Mouse (Mus musculus) adrenal gland, postnatal 4 days (tissue): ENCODE data around the gene Ms4a8a. TPM values are rescaled to one million over a fixed set of nuclear protein-coding genes. Genes with fewer than 3 reads are reported as not detected.
A peak's percentile ranks its signal among the peaks of the same experiment; 100 is the strongest.
"Not testable (repeated sequence)": the region's sequence is repeated elsewhere in the genome, so short reads cannot be mapped to it uniquely, and the experiment has no call there.

Experiments
- DNase-seq, 2 experiments: peaks; one replicate each; pipeline ENCODE4 v3.0.0; 2021 to 2022; ENCODE audit warnings: low spot score in 2 of 2, mixed read lengths in 2 of 2
- long read RNA-seq, 2 experiments: library from polyadenylated mRNA; stranded (forward); transcript quantifications; one replicate each; pipeline ENCODE4 v2.0.0; 2021
- total RNA-seq, 2 experiments: library from RNA; stranded (reverse); gene quantifications; 2 replicates each; pipeline ENCODE4 v1.2.3; 2021

Gene Ms4a8a
- total RNA-seq: 1 to 10 TPM; 1.1 to 1.5 TPM
- long read RNA-seq, experiment 1: 0 reads
- long read RNA-seq, experiment 2, partial matches to known transcripts: 0 of 1 reads
- long read RNA-seq, experiment 2, other reads (novel, unspliced or antisense): 0 of 1 reads

GRCm38 (mm10) chr19:11080934-11081333, at the start of gene Ms4a8a:
Ms4a8a (minus strand) TSS chr19:11081102.
- DNase-seq: no peak

- DNase-seq: no peak
Measured at GRCm38 (mm10) chr19:11129702-11130101, 48.8 kb upstream of the Ms4a8a start.

- DNase-seq: not testable (repeated sequence)
Measured at GRCm38 (mm10) chr19:11121016-11121420, 40.1 kb upstream of the Ms4a8a start.

GRCm38 (mm10) chr19:11119338-11119737, 38.4 kb upstream of the Ms4a8a start:
- no peak for DNase-seq

- no peak for DNase-seq
Measured at GRCm38 (mm10) chr19:11107746-11108145, 26.8 kb upstream of the Ms4a8a start.

GRCm38 (mm10) chr19:11101880-11102279, 21.0 kb upstream of the Ms4a8a start:
- no peak for DNase-seq

GRCm38 (mm10) chr19:11098401-11098800, 17.5 kb upstream of the Ms4a8a start:
- no peak for DNase-seq

- DNase-seq: not testable (repeated sequence)
Measured at GRCm38 (mm10) chr19:11092131-11092530, 11.2 kb upstream of the Ms4a8a start.

GRCm38 (mm10) chr19:11070364-11070763, 10.5 kb downstream of the Ms4a8a start:
- DNase-seq: no peak

- no peak for DNase-seq
Measured at GRCm38 (mm10) chr19:11065202-11065875, 15.6 kb downstream of the Ms4a8a start.

- DNase-seq: no peak
Measured at GRCm38 (mm10) chr19:11060900-11061299, 20.0 kb downstream of the Ms4a8a start.

GRCm38 (mm10) chr19:11059967-11060366, 20.9 kb downstream of the Ms4a8a start:
- no peak for DNase-seq

- DNase-seq: not testable (repeated sequence)
Measured at GRCm38 (mm10) chr19:11055700-11056099, 25.2 kb downstream of the Ms4a8a start.

GRCm38 (mm10) chr19:11053277-11053676, 27.6 kb downstream of the Ms4a8a start:
- DNase-seq: no peak

GRCm38 (mm10) chr19:11052877-11053276, 28.0 kb downstream of the Ms4a8a start:
- no peak for DNase-seq

- no peak for DNase-seq
Measured at GRCm38 (mm10) chr19:11050286-11050685, 30.6 kb downstream of the Ms4a8a start.

GRCm38 (mm10) chr19:11049426-11049825, 31.5 kb downstream of the Ms4a8a start:
- no peak for DNase-seq

- DNase-seq: no peak
Measured at GRCm38 (mm10) chr19:11048503-11048902, 32.4 kb downstream of the Ms4a8a start.

- no peak for DNase-seq
Measured at GRCm38 (mm10) chr19:11048009-11048408, 32.9 kb downstream of the Ms4a8a start.

- peak; percentile 8 to 13 for DNase-seq
Measured at GRCm38 (mm10) chr19:11044996-11045711, 35.7 kb downstream of the Ms4a8a start.

- no peak for DNase-seq
Measured at GRCm38 (mm10) chr19:11044671-11044995, 36.3 kb downstream of the Ms4a8a start.

GRCm38 (mm10) chr19:11037570-11037969, 43.3 kb downstream of the Ms4a8a start:
- DNase-seq: no peak

GRCm38 (mm10) chr19:11022382-11022781, 58.5 kb downstream of the Ms4a8a start:
- no peak for DNase-seq
